Mouse (Mus musculus) hindbrain, embryonic 13.5 days (tissue): ENCODE data around the gene Foxq1. TPM values are rescaled to one million over a fixed set of nuclear protein-coding genes. Genes with fewer than 3 reads are reported as not detected.

Source experiments
- ATAC-seq: fragments of 200-750 bp; cut with Nextera tagmentation; 2 replicates; pipeline ENCODE4 v1.8.0; 2017; ENCODE audit warnings: moderate TSS enrichment; ENCODE audit not compliant: low FRiP score
- H3K27ac ChIP-seq: fragments of 300-500 bp; sonication (generic); 2 replicates; pipeline ENCODE4 v1.5.1; 2015; ENCODE audit warnings: inconsistent platforms, mild to moderate bottlenecking, moderate library complexity
- H3K27me3 ChIP-seq: fragments of 300-500 bp; sonication (generic); 2 replicates; pipeline ENCODE4 v1.6.1; 2015; ENCODE audit warnings: mild to moderate bottlenecking, inconsistent platforms
- H3K36me3 ChIP-seq: fragments of 300-500 bp; sonication (generic); 2 replicates; pipeline ENCODE4 v1.6.1; 2015; ENCODE audit warnings: mild to moderate bottlenecking, inconsistent platforms
- H3K4me1 ChIP-seq: fragments of 300-500 bp; sonication (generic); replicated peaks from 2 replicates; pipeline ENCODE4 v1.6.1; 2015; ENCODE audit warnings: inconsistent platforms
- H3K4me2 ChIP-seq: fragments of 300-500 bp; sonication (generic); 2 replicates; pipeline ENCODE4 v1.6.1; 2015; ENCODE audit warnings: inconsistent platforms, mild to moderate bottlenecking, moderate library complexity
- H3K4me3 ChIP-seq: fragments of 300-500 bp; sonication (generic); 2 replicates; pipeline ENCODE4 v1.5.1; 2015; ENCODE audit warnings: mild to moderate bottlenecking, inconsistent platforms
- H3K9ac ChIP-seq: fragments of 300-500 bp; sonication (generic); 2 replicates; pipeline ENCODE4 v1.6.1; 2015; ENCODE audit warnings: mild to moderate bottlenecking, inconsistent platforms
- H3K9me3 ChIP-seq: fragments of 300-500 bp; sonication (generic); 2 replicates; pipeline ENCODE4 v1.6.1; 2016; ENCODE audit warnings: inconsistent platforms
- WGBS: fragments of 180-500 bp; shearing (Covaris S2); methylation state at CpG from one replicate; pipeline ENCODE4 v1.1.7; 2015; 5-methylcytosine and 5-hydroxymethylcytosine counted together
- polyA plus RNA-seq: library from polyadenylated mRNA; unstranded; fragments of >200 nt; fragmentation: Nextera tagmentation; extraction: Ambion mirVana; gene quantifications from 2 replicates; pipeline ENCODE4 v1.2.1, GENCODE M21; 2015

Foxq1 gene
- polyA plus RNA-seq, result 2.2 TPM in 2 replicates

DNA sequence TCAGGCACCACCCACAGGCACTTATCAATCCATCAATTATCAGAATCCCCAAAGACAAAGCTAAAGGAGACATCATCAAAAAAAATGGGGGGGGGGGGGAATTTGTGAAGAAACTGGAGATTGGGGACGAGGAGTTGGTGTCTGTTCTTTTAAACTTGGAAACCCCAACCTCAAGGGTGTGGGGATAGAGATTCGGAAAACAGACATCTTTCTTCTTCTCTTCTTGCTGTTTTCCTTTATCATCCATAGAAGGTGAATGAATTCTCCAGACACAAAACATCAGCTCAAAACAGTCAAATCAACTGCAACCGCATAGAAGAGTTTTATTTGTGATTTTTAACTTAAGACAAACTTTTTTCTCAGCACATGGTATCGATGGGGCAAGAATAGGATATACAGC lies at the start of gene Foxq1:
TSS of gene Foxq1 (plus strand) at position 301 of the 400 bp plus-strand sequence.
- Histone ChIP-seq H3K4me3 (no peak within 1 kb of the TSS), H3K4me1 (peaks cover 29% of the 10 kb centered on the region), H3K27ac (no peak within 1 kb of the TSS), H3K4me2 (no peak within 1 kb of the TSS), H3K27me3 (peaks cover 77% of the 10 kb centered on the region), H3K9ac (no peak within 1 kb of the TSS), H3K36me3 (no peaks in the 10 kb centered on the region), H3K9me3 (no peaks in the 10 kb centered on the region)
- 83% methylated on average over 4 of the region's 4 CpGs for WGBS
- no peak for ATAC-seq

DNA sequence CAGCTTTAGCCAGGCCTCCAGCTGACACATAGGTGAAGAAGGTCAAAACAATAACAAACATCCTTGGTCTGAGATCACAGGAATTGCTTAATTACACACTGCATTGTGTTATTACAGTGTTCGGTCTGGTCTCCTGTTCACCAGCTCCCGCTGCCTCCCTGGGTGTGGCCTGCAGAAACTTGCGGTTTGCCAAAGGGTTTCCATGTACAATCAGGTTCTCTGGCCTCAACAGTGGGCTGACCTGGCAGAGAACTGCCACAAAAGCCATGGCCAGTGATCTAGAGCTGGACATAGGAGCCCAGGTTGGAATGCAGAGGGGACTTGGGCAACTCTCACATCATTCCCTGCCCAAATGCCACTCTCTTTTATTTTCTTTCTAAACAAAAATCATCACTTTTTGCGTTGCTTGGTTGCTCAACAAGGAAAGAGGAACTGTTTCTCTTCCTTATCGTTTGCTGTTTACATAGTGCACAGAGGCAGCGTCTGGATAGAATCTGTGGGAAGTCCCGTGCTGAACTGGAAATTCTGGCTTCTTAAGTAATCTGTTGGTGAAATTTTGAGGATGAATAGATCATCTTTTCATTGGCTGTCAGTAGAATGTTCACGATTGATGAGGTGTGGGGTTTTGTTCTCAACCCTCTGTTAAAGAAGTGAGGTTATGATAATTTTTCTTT lies 49.3 kb upstream of the Foxq1 start:
- no peak overlapping the region for H3K4me2 ChIP-seq
- no peak for ATAC-seq
- H3K9ac ChIP-seq, result no peak overlapping the region
- H3K4me1 ChIP-seq, result no peaks in the 10 kb centered on the region
- H3K27me3 ChIP-seq, result no peaks in the 10 kb centered on the region
- 80% methylated on average over 8 of the region's 8 CpGs for WGBS
- no peaks in the 10 kb centered on the region for H3K36me3 ChIP-seq
- no peaks in the 10 kb centered on the region for H3K9me3 ChIP-seq
- H3K4me3 ChIP-seq, result no peak overlapping the region
- H3K27ac ChIP-seq, result no peak overlapping the region

DNA sequence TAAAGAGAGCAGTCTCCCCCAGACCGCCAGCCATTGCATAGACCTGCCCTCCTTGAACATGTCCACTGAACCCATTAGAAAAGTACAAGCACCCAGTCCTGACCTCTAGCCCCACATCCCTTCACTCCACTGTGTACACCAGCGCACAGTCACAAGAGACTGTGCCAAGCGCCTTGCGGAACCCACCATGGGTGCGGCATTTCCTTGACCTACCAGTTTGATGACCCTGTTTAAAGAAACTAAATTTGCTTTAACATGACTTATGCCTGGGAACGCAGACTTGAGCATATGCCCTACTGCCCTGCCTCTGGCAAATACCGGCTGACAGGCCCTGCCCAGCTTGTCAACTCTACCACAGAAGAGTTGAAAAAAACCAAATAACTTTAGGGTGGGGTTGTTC lies 40.7 kb upstream of the Foxq1 start:
- H3K27ac ChIP-seq, result no peak overlapping the region
- H3K4me3 ChIP-seq, result no peak overlapping the region
- no peaks in the 10 kb centered on the region for H3K36me3 ChIP-seq
- H3K4me2 ChIP-seq, result no peak overlapping the region
- no peaks in the 10 kb centered on the region for H3K4me1 ChIP-seq
- WGBS, result 91% methylated on average over 7 of the region's 7 CpGs
- no peaks in the 10 kb centered on the region for H3K27me3 ChIP-seq
- H3K9ac ChIP-seq, result no peak overlapping the region
- no peaks in the 10 kb centered on the region for H3K9me3 ChIP-seq
- no peak for ATAC-seq

DNA sequence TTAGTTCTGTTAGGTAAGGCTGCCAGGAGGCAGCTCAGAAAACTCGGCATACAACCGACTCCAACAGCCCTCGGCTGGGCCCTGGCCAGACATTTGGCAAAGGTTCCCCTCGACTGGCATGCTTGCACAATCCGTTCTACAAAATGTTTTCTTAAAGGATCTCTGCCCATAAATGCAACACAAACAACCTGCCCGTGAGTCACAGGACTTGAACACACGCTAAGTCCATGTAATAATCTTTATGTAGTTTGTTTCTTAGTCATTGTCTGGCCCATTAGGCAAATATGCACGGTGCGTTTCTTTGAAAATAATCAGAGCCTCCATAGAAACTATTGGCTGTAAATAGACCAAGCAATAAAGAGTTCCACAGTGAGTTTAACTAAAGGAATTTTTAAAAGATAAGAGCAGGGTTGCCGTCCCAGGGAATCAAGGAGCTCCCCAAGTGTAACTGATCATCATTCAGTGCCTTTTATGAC lies 37.5 kb upstream of the Foxq1 start:
- Histone ChIP-seq H3K27ac (no peak overlapping the region), H3K27me3 (no peaks in the 10 kb centered on the region), H3K36me3 (no peaks in the 10 kb centered on the region), H3K4me2 (no peak overlapping the region), H3K9ac (no peak overlapping the region), H3K9me3 (no peaks in the 10 kb centered on the region), H3K4me1 (no peaks in the 10 kb centered on the region), H3K4me3 (no peak overlapping the region)
- 72% methylated on average over 10 of the region's 10 CpGs for WGBS
- no peak for ATAC-seq

DNA sequence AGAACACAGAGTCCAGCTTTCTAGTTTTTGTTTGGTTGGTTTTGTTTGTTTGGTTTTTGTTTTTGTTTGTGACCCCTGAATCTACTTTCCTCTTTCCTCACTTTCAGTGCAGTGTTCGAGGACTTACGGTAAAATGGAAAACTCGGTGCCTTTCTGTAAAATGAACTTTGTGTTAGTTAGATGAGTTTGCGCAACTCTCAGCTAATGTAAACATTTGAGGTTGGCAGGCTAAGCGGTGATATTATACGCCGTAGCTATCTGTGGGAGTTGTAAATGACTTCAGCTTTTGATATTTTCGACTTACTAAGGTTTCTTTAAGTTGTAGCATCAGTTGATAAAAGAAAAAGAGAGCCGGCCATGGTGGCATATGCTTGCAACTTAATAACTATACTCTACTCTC lies 37.0 kb upstream of the Foxq1 start:
- Histone ChIP-seq H3K9me3 (no peaks in the 10 kb centered on the region), H3K36me3 (no peaks in the 10 kb centered on the region), H3K4me1 (no peaks in the 10 kb centered on the region), H3K27ac (no peak overlapping the region), H3K4me3 (no peak overlapping the region), H3K27me3 (no peaks in the 10 kb centered on the region), H3K4me2 (no peak overlapping the region), H3K9ac (no peak overlapping the region)
- ATAC-seq, result no peak
- 89% methylated on average over 9 of the region's 9 CpGs for WGBS

DNA sequence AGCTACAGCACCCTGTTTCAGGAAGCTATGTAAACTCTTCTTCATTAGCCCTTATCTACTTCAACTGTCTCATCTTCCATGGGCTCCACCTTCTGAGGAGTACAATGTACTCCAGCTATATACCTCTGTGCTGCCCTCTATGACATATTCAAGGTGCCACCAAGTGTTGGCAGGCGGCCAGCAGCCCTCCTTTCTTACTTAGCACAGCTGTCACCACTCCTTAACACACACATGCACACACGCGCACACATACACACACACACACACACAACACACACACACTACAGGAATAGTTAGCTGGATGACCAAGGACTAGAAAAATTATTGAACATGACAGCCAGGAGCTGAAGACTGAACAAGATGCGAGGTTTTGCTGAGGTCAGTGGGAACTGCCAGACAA lies 31.0 kb upstream of the Foxq1 start:
- H3K4me1 ChIP-seq, result no peaks in the 10 kb centered on the region
- H3K4me3 ChIP-seq, result no peak overlapping the region
- H3K9ac ChIP-seq, result no peak overlapping the region
- ATAC-seq, result no peak
- H3K27me3 ChIP-seq, result peaks cover 28% of the 10 kb centered on the region
- H3K9me3 ChIP-seq, result no peaks in the 10 kb centered on the region
- no peak overlapping the region for H3K4me2 ChIP-seq
- no peaks in the 10 kb centered on the region for H3K36me3 ChIP-seq
- H3K27ac ChIP-seq, result no peak overlapping the region
- WGBS, result 89% methylated on average over 4 of the region's 4 CpGs

DNA sequence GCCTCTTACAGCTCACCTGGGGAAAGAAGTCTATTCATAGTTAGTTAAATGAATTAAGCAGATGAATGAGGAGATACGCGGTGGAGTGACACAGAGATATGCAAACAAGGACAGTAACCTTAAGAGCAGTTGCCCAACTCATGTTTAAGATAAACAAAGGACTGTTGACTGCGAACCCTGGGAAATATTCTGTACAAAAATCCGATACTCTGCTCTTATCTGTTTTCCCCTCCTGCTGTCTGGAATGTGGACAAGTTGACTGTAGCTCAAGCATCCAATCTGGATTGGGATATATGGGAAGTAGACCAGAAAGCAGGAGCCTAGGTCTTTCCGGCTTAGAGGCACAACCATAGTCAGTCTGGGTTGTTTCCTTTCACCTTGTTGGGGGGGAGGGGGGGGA lies 24.7 kb upstream of the Foxq1 start:
- no peak for ATAC-seq
- Histone ChIP-seq H3K27ac (no peak overlapping the region), H3K36me3 (no peaks in the 10 kb centered on the region), H3K27me3 (peaks cover 59% of the 10 kb centered on the region), H3K9ac (no peak overlapping the region), H3K4me1 (peaks cover 10% of the 10 kb centered on the region), H3K4me2 (no peak overlapping the region), H3K9me3 (no peaks in the 10 kb centered on the region), H3K4me3 (no peak overlapping the region)
- 76% methylated on average over 5 of the region's 5 CpGs for WGBS

DNA sequence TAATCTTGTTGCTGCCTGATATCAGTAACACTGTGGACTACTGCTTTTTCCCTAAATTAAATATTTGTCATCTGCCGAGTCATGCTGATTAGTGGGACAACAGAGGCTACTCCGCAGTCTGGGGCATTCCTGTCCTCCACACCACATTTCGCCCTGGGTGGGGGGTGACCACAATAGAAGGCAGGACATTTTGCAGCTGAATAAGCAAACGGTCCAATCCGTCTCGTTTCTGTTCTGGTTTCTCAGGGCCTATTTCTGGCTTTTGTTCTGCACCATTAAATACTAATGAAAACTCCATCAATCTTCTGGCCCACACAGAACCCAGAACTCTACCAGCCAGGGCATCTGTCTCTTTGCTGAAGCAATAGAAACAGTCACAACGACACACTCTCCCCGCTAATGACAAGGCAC lies 24.3 kb upstream of the Foxq1 start:
- WGBS, result 16% methylated on average over 8 of the region's 8 CpGs
- peaks cover 63% of the 10 kb centered on the region for H3K27me3 ChIP-seq

DNA sequence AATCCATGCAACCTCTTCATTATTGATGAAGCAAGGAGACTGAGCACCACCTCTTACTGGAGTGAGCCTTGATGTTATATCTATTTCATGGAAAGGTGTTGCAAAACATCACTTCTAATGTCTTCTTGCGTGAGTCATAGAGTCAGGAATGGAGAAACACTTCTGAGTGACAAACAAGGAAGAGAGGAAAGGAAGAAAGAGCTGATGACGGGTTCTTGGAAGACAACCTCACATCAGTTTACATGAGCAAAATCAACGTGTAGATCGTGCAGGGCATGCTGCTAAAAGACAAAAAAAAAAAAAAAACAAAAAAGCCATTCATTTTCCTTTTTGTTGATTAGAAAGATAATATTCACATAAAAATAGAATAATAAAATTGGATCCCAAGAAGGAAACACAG lies 21.2 kb upstream of the Foxq1 start:
- no peak overlapping the region for H3K4me3 ChIP-seq
- no peak for ATAC-seq
- H3K9me3 ChIP-seq, result no peaks in the 10 kb centered on the region
- WGBS, result 96% methylated on average over 4 of the region's 4 CpGs
- H3K27ac ChIP-seq, result no peak overlapping the region
- peaks cover 10% of the 10 kb centered on the region for H3K4me1 ChIP-seq
- H3K36me3 ChIP-seq, result no peaks in the 10 kb centered on the region
- no peak overlapping the region for H3K9ac ChIP-seq
- peaks cover 50% of the 10 kb centered on the region for H3K27me3 ChIP-seq
- H3K4me2 ChIP-seq, result no peak overlapping the region

More for the DNA sequence above, 24.3 kb upstream of the Foxq1 start:
- peak; percentile 36; the same call in 1 of the 2 replicates for ATAC-seq
- Histone ChIP-seq H3K4me3 (no peak overlapping the region), H3K36me3 (no peaks in the 10 kb centered on the region), H3K9me3 (no peaks in the 10 kb centered on the region), H3K27ac (no peak overlapping the region), H3K4me1 (peaks cover 10% of the 10 kb centered on the region), H3K9ac (no peak overlapping the region), H3K4me2 (no peak overlapping the region)

DNA sequence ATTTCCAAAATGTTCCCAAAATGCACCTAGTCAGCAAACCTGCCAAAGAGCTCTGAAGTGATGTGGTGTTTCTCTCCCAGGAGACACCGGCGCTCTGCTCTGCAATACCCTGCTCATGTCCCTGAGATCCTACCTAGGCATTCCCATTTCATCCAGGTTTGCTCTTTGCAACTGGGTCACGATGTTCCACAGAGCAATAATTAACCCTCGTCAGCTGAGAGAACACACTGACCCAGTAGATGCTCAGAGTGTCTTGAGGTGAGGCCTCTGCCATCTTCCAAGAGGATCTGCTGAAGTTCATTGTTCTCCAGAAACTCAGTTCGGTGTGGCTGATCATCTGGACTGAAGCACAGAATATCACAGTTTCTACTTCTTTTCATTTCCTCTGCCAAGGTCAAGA lies 12.9 kb upstream of the Foxq1 start:
- H3K9me3 ChIP-seq, result no peaks in the 10 kb centered on the region
- H3K9ac ChIP-seq, result no peak overlapping the region
- H3K4me1 ChIP-seq, result no peaks in the 10 kb centered on the region
- no peak overlapping the region for H3K4me3 ChIP-seq
- no peaks in the 10 kb centered on the region for H3K36me3 ChIP-seq
- WGBS, result 95% methylated on average over 5 of the region's 5 CpGs
- peaks cover 2% of the 10 kb centered on the region; the same call in 1 of the 2 replicates for H3K27me3 ChIP-seq
- no peak overlapping the region for H3K4me2 ChIP-seq
- H3K27ac ChIP-seq, result no peak overlapping the region
- ATAC-seq, result no peak

DNA sequence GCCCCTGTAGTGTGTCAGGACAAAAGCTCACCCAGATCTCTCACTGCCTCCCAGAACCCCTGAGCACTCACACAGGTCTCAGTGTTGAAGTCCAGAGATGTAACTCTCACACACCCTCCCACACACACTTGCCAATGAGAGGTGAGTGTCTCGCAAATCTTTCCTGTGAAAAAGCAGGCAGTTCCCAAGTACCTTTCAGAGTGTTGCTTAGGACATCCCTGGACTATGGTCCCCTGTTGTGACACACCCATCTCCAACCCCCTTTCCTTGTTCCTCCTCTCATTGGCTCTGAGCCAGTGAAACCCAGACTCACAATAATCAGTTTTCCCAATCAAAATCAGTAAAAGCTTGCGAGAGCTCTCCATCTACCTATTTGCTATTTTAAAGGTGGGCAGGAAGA lies 9.2 kb upstream of the Foxq1 start:
- Histone ChIP-seq H3K4me3 (no peak overlapping the region), H3K4me2 (no peak overlapping the region), H3K9ac (no peak overlapping the region), H3K27me3 (no peaks in the 10 kb centered on the region), H3K4me1 (no peaks in the 10 kb centered on the region), H3K9me3 (no peaks in the 10 kb centered on the region), H3K27ac (no peak overlapping the region), H3K36me3 (no peaks in the 10 kb centered on the region)
- no peak for ATAC-seq
- WGBS, result 79% methylated on average over 2 of the region's 2 CpGs

DNA sequence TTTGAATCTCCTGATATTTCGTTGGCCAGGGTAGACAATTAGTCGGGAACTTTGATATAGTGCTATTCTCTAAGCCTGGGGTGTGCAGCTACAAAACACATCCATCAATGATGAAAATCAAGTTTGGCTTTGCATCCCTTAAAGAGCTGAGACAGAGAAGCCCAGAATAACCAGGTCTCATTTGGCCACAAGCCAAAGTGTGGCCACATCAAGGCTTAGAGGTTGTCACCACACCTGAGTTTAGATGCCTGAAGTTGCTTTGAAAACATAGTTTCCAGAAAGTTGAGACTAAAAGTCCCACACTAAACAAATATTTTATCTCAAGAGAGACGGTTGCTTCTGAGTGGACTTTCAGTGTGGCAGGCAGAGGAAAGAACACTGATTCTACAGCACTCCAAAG lies 8.7 kb upstream of the Foxq1 start:
- no peaks in the 10 kb centered on the region for H3K9me3 ChIP-seq
- WGBS, result 90% methylated on average over 3 of the region's 3 CpGs
- no peak overlapping the region for H3K27ac ChIP-seq
- no peak overlapping the region for H3K4me2 ChIP-seq
- H3K9ac ChIP-seq, result no peak overlapping the region
- no peak for ATAC-seq
- no peaks in the 10 kb centered on the region for H3K27me3 ChIP-seq
- H3K4me1 ChIP-seq, result no peaks in the 10 kb centered on the region
- H3K4me3 ChIP-seq, result no peak overlapping the region
- no peaks in the 10 kb centered on the region for H3K36me3 ChIP-seq

DNA sequence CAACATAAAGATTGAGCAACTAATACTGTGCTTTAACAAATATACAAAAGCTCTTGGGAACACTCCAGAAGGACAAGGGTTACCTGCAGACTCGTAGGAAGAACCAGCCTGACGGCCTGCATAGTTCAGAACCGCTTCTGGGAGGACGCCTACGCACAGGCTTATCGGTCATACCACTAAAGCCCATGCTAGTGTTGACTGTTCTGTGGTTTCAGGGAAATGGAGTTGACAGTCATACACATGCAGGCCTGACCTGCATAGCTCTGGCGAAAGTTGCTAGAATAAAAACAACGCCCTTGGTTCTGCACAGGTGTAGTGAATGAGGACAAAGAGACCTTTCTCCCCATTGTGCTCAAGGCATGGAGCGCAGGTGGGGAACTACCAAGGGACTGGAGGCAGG lies 8.3 kb upstream of the Foxq1 start:
- Histone ChIP-seq H3K4me2 (no peak overlapping the region), H3K36me3 (no peaks in the 10 kb centered on the region), H3K4me3 (no peak overlapping the region), H3K4me1 (no peaks in the 10 kb centered on the region), H3K27ac (no peak overlapping the region), H3K9me3 (no peaks in the 10 kb centered on the region), H3K9ac (no peak overlapping the region), H3K27me3 (no peaks in the 10 kb centered on the region)
- WGBS, result 92% methylated on average over 9 of the region's 9 CpGs
- no peak for ATAC-seq
